Mouse (Mus musculus): Measurements from ENCODE around the gene Tctn3.

Gene Tctn3

GRCm38 (mm10) chr19:40580902-40581301 is 31.1 kb downstream of the Tctn3 start:
- in situ Hi-C loops (cut with MboI; ENCODE audit: low pct_unique_long_range_greater_than_20kb in 1 of 2, low sequenced_read_pairs in 2 of 2, unreplicated experiment in 1 of 2) = loop anchor here in 1 of 2 experiments (10.0 kb wide), 1 partner anchor 1636 kb away; no protein-coding TSS in a partner anchor

- in situ Hi-C loops (cut with MboI; ENCODE audit: low pct_unique_long_range_greater_than_20kb in 1 of 2, low sequenced_read_pairs in 2 of 2, unreplicated experiment in 1 of 2) = no loop called here
Measured at GRCm38 (mm10) chr19:40575438-40575837, 36.6 kb downstream of the Tctn3 start.

GRCm38 (mm10) chr19:40570726-40571125 is 41.3 kb downstream of the Tctn3 start:
- in situ Hi-C loops (cut with MboI; ENCODE audit: low pct_unique_long_range_greater_than_20kb in 1 of 2, low sequenced_read_pairs in 2 of 2, unreplicated experiment in 1 of 2) = loop anchor here in 1 of 2 experiments (25.0 kb wide), 1 partner anchor 1633 kb away; the partner anchor contains the start of gene Hells

GRCm38 (mm10) chr19:40567616-40568015 is 44.4 kb downstream of the Tctn3 start:
- in situ Hi-C loops (cut with MboI; ENCODE audit: low pct_unique_long_range_greater_than_20kb in 1 of 2, low sequenced_read_pairs in 2 of 2, unreplicated experiment in 1 of 2) = loop anchor here in 1 of 2 experiments (25.0 kb wide), 1 partner anchor 1630 kb away; the partner anchor contains the start of gene Hells

GRCm38 (mm10) chr19:40563880-40564645 is 48.0 kb downstream of the Tctn3 start:
- in situ Hi-C loops (cut with MboI; ENCODE audit: low pct_unique_long_range_greater_than_20kb in 1 of 2, low sequenced_read_pairs in 2 of 2, unreplicated experiment in 1 of 2) = loop anchor here in 1 of 2 experiments (25.0 kb wide), 1 partner anchor 1627 kb away; the partner anchor contains the start of gene Hells

- in situ Hi-C loops (cut with MboI; ENCODE audit: low pct_unique_long_range_greater_than_20kb in 1 of 2, low sequenced_read_pairs in 2 of 2, unreplicated experiment in 1 of 2) = loop anchor here in 1 of 2 experiments (25.0 kb wide), 1 partner anchor 1624 kb away; the partner anchor contains the start of gene Hells
Measured at GRCm38 (mm10) chr19:40561521-40561920, 50.5 kb downstream of the Tctn3 start.

GRCm38 (mm10) chr19:40556029-40556428 is 56.0 kb downstream of the Tctn3 start:
- in situ Hi-C loops (cut with MboI; ENCODE audit: low pct_unique_long_range_greater_than_20kb in 1 of 2, low sequenced_read_pairs in 2 of 2, unreplicated experiment in 1 of 2) = loop anchor here in 1 of 2 experiments (25.0 kb wide), 1 partner anchor 1619 kb away; the partner anchor contains the start of gene Hells

- in situ Hi-C loops (cut with MboI; ENCODE audit: low pct_unique_long_range_greater_than_20kb in 1 of 2, low sequenced_read_pairs in 2 of 2, unreplicated experiment in 1 of 2) = loop anchor here in 1 of 2 experiments (25.0 kb wide), 1 partner anchor 1618 kb away; the partner anchor contains the start of gene Hells
Measured at GRCm38 (mm10) chr19:40555136-40555535, 56.9 kb downstream of the Tctn3 start.

GRCm38 (mm10) chr19:40554343-40554742 is 57.7 kb downstream of the Tctn3 start:
- in situ Hi-C loops (cut with MboI; ENCODE audit: low pct_unique_long_range_greater_than_20kb in 1 of 2, low sequenced_read_pairs in 2 of 2, unreplicated experiment in 1 of 2) = loop anchor here in 1 of 2 experiments (25.0 kb wide), 1 partner anchor 1617 kb away; the partner anchor contains the start of gene Hells

- in situ Hi-C loops (cut with MboI; ENCODE audit: low pct_unique_long_range_greater_than_20kb in 1 of 2, low sequenced_read_pairs in 2 of 2, unreplicated experiment in 1 of 2) = loop anchor here in 1 of 2 experiments (25.0 kb wide), 1 partner anchor 1617 kb away; the partner anchor contains the start of gene Hells
Measured at GRCm38 (mm10) chr19:40553849-40554248, 58.2 kb downstream of the Tctn3 start.

- in situ Hi-C loops (cut with MboI; ENCODE audit: low pct_unique_long_range_greater_than_20kb in 1 of 2, low sequenced_read_pairs in 2 of 2, unreplicated experiment in 1 of 2) = loop anchor here in 1 of 2 experiments (25.0 kb wide), 1 partner anchor 1616 kb away; the partner anchor contains the start of gene Hells
Measured at GRCm38 (mm10) chr19:40553014-40553789, 58.8 kb downstream of the Tctn3 start.

GRCm38 (mm10) chr19:40549516-40550135 is 62.4 kb downstream of the Tctn3 start:
- in situ Hi-C loops (cut with MboI; ENCODE audit: low pct_unique_long_range_greater_than_20kb in 1 of 2, low sequenced_read_pairs in 2 of 2, unreplicated experiment in 1 of 2) = loop anchor here (25.0 kb wide), 3 partner anchors 162 to 1612 kb away; partner anchors contain the start of gene Hells (in 1 of the 2)

GRCm38 (mm10) chr19:40548796-40549515 is 63.1 kb downstream of the Tctn3 start:
- in situ Hi-C loops (cut with MboI; ENCODE audit: low pct_unique_long_range_greater_than_20kb in 1 of 2, low sequenced_read_pairs in 2 of 2, unreplicated experiment in 1 of 2) = loop anchor here (25.0 kb wide), 2 partner anchors 162 to 187 kb away; no protein-coding TSS in a partner anchor

- in situ Hi-C loops (cut with MboI; ENCODE audit: low pct_unique_long_range_greater_than_20kb in 1 of 2, low sequenced_read_pairs in 2 of 2, unreplicated experiment in 1 of 2) = loop anchor here (25.0 kb wide), 2 partner anchors 161 to 186 kb away; no protein-coding TSS in a partner anchor
Measured at GRCm38 (mm10) chr19:40548386-40548785, 63.6 kb downstream of the Tctn3 start.
